Mouse (Mus musculus) olfactory bulb, adult 2 months (tissue): ENCODE measurements around the gene Lsamp. TPM values are rescaled to one million over a fixed set of nuclear protein-coding genes. Genes with fewer than 3 reads are reported as not detected.

Experiments
- H3K27ac ChIP-seq: fragments of 200-500 bp; 2 replicates; pipeline ENCODE4 v1.5.1; 2012; ENCODE audit warnings: low read depth, low read length; ENCODE audit not compliant: insufficient read depth
- H3K4me1 ChIP-seq: fragments of 200-500 bp; 2 replicates; pipeline ENCODE4 v1.6.1; 2012; ENCODE audit warnings: low read length; ENCODE audit not compliant: control insufficient read depth, insufficient read depth
- H3K4me3 ChIP-seq: fragments of 200-500 bp; 2 replicates; pipeline ENCODE4 v1.5.1; 2012; ENCODE audit warnings: mild to moderate bottlenecking, low read depth, low read length, moderate library complexity; ENCODE audit not compliant: insufficient read depth
- CTCF ChIP-seq: fragments of 200-500 bp; IDR thresholded peaks from 2 replicates; pipeline ENCODE4 v1.5.1; 2012; ENCODE audit warnings: low read depth, mild to moderate bottlenecking, low read length, moderate library complexity; ENCODE audit not compliant: insufficient read depth
- POLR2A ChIP-seq: fragments of 200-500 bp; IDR thresholded peaks from 2 replicates; pipeline ENCODE4 v1.6.1; 2012; ENCODE audit warnings: mild to moderate bottlenecking, low read depth, low read length, moderate library complexity; ENCODE audit not compliant: insufficient read depth
- WGBS: fragments of 180-500 bp; shearing (Covaris S2); methylation state at CpG from one replicate; pipeline ENCODE4 v1.1.7; 2018; 5-methylcytosine and 5-hydroxymethylcytosine counted together
- polyA plus RNA-seq: library from polyadenylated mRNA; stranded (reverse); fragments of >200 nt; gene quantifications from 2 replicates; pipeline ENCODE4 v1.2.4, GENCODE M21; 2012; ENCODE audit warnings: low replicate concordance; ENCODE audit not compliant: missing spikeins, insufficient read depth, insufficient read length

The Lsamp gene
- polyA plus RNA-seq, 1 experiment = 34.4 TPM

DNA sequence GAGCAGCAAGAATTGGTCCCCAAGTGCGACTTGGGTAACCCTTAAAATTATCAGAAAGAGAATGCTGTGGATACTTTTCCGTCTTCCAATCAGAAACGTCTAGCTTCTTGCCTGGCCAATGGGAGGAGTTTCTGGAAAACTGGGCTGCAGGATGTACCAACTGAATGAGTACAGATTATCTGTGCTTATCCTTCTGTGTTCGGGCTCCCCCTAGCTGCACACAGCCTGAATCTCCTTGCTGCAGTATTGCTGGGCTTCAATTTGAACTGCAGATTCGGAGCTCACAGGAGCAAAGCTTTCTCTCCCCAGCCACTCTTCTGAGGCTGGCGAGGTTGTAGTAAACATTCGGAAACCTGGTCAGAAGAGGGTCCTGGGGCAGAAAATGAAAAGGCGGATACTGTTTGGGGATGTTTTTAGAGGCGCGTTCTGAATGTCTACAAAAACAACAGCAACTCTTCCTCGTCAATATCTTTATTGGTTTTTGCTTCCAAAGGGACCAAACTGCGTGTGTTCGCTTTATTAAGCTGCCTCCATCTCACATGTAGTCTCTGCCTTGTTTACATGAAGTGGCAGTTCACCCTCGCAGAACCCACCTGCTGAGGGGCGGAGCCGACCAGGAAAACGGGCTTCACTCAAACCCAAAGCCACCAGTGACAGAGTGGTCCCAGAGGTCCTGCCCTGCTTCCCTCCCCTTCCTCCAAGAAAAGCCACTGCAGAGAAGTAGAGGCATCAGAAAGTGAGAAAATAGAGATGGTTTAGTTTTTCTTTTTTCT lies 984.1 kb downstream of the Lsamp start:
- H3K4me1 ChIP-seq = peaks cover 2% of the 10 kb centered on the region; the same call in 1 of the 2 replicates
- H3K4me3 ChIP-seq = peak overlapping the region; percentile 6; the same call in 1 of the 2 replicates
- H3K27ac ChIP-seq = no peak overlapping the region
- TF ChIP-seq CTCF = peak; percentile 30
- TF ChIP-seq POLR2A = no peak
- WGBS = 17% methylated on average over 17 of the region's 17 CpGs

GRCm38 (mm10) chr16:40971382-40971781 lies 987.2 kb downstream of the Lsamp start:
- no peak overlapping the region for H3K27ac ChIP-seq

DNA sequence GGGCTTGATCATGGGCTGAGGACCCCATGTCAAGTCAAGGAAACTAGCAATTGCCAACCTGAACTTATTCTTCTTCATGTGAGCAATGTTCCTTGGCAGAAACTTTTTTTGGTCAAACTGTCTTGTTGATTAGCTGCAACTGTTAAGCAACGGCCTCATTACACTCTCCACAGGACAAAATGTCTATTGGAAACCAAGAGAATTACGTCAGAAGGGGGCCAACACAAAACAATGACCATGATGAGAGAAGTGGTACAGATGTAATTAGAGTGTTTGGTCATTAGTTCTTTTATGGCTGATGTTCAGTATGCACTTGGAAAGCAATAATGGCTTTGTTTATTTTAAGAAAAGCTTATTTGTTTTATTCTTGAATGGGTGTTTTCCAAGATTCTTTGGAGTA lies 989.9 kb downstream of the Lsamp start:
- WGBS = 49% methylated on average over 2 of the region's 2 CpGs

More at GRCm38 (mm10) chr16:40971382-40971781, 987.2 kb downstream of the Lsamp start:
- no peak for TF ChIP-seq POLR2A
- Histone ChIP-seq H3K4me3 (no peak overlapping the region), H3K4me1 (peaks cover 2% of the 10 kb centered on the region; the same call in 1 of the 2 replicates)
- WGBS = 79% methylated on average over 3 of the region's 3 CpGs

DNA sequence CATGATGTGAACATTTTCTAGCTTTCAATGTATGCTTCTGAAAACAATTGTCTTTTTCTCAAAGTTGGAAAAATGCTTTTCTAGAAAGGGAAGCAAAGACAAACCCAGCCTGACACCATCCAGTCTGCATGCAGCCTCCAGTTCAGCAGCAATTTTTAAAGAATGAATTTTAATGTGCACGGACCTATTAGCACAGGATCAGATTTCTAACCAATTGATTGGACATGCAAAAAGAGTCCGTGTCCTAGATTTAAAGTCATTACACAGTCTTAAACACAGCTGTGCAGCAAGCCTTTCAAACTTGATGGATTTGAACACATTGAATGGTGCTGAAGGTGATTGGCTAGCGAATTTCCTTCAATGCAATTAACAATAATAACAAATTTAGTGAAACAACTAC lies 998.9 kb downstream of the Lsamp start:
- Histone ChIP-seq H3K4me3 (no peak overlapping the region), H3K4me1 (no peaks in the 10 kb centered on the region), H3K27ac (no peak overlapping the region)
- 63% methylated on average over 3 of the region's 3 CpGs for WGBS
- no peak for TF ChIP-seq POLR2A
- no peak for TF ChIP-seq CTCF

More for the DNA sequence above, 989.9 kb downstream of the Lsamp start:
- Histone ChIP-seq H3K27ac (no peak overlapping the region), H3K4me3 (no peak overlapping the region), H3K4me1 (no peaks in the 10 kb centered on the region)
- no peak for TF ChIP-seq POLR2A
- TF ChIP-seq CTCF = no peak

DNA sequence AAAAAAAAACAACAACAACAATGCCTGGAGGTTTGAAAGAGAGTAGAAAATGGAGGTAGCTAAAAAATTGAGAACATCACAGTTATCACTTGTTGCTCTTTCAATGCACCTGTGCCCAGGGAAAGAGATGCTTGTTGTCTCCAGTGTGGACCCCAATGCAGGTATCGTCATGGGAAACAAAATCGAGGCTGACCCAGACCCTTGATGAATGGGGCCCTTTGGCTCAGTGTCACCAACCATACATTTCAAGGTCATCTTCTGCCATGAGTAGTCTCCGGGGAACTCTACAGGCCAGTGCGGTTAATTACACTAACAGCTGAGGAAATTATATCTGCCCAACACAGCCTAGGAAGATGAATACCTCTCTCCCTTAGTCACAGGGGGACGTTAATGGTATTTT lies 1023.4 kb downstream of the Lsamp start:
- Histone ChIP-seq H3K27ac (no peak overlapping the region), H3K4me3 (no peak overlapping the region), H3K4me1 (no peaks in the 10 kb centered on the region)
- WGBS = 92% methylated on average over 5 of the region's 5 CpGs
- no peak for TF ChIP-seq POLR2A
- no peak for TF ChIP-seq CTCF

DNA sequence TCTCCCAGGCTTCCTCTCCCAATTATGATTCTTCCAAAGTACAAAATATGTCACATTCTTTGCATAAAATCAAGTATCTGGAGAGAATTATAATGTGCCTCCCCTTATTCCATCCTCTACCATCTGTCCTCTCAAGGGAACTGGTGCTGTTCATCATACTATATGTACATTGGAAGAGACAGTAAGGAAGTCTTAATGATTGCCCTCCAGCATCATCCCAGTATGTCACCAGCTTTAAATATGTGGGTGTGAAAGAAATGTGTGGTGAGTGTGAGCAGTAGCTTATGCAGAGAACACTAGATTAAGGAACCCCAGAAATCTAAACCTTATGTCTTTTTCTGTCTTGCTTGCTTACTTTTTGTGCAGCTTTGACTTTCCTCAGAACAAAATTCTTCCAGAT lies 1050.6 kb downstream of the Lsamp start:
- H3K4me1 ChIP-seq = no peaks in the 10 kb centered on the region
- H3K27ac ChIP-seq = no peak overlapping the region
- H3K4me3 ChIP-seq = no peak overlapping the region
- no peak for TF ChIP-seq POLR2A
- TF ChIP-seq CTCF = no peak

DNA sequence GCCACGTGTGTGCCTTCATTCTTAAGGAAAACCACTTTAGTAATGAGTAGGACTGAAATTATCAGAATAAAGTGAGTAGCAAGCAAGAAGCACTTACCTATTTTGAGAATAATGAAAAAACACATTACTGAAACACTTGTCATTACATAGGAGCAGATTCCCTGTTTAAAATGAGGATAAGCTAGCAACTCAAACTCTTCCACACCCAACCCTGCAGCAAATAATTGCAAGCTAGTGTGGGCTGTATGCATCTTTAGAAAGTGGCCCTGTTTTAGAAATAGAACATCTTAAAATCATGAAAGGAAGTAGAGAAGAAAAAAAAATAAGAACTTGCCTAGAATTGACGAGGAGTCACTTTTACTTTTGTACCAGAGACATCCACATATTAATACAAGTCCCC lies 1057.5 kb downstream of the Lsamp start:
- Histone ChIP-seq H3K4me1 (no peaks in the 10 kb centered on the region; the same call in 1 of the 2 replicates), H3K4me3 (no peak overlapping the region), H3K27ac (no peak overlapping the region)
- 72% methylated on average over 2 of the region's 2 CpGs for WGBS
- TF ChIP-seq POLR2A = no peak
- no peak for TF ChIP-seq CTCF

GRCm38 (mm10) chr16:41063270-41063857 lies 1079.2 kb downstream of the Lsamp start:
- Histone ChIP-seq H3K4me3 (no peak overlapping the region), H3K27ac (no peak overlapping the region), H3K4me1 (no peaks in the 10 kb centered on the region)
- 68% methylated on average over 7 of the region's 7 CpGs for WGBS
- TF ChIP-seq POLR2A (no peak), CTCF (no peak)

GRCm38 (mm10) chr16:41073470-41073869 lies 1089.3 kb downstream of the Lsamp start:
- WGBS = 92% methylated on average over 2 of the region's 2 CpGs
- no peaks in the 10 kb centered on the region for H3K4me1 ChIP-seq
- TF ChIP-seq POLR2A (no peak), CTCF (no peak)
- H3K27ac ChIP-seq = no peak overlapping the region
- H3K4me3 ChIP-seq = no peak overlapping the region
